Mouse (Mus musculus) erythroid progenitor cell, adult 5-6 weeks (primary cell): ENCODE results near the gene Vcpkmt. TPM values are rescaled to one million over a fixed set of nuclear protein-coding genes. Genes with fewer than 3 reads are reported as not detected.
"Not testable (repeated sequence)": the region's sequence is repeated elsewhere in the genome, so short reads cannot be mapped to it uniquely, and the experiment has no call there.

Experiments
- ATAC-seq: replicated peaks from 2 replicates; pipeline ENCODE4 v1.8.0; 2016; ENCODE audit warnings: moderate number of reproducible peaks, mild to moderate bottlenecking, moderate TSS enrichment, inconsistent platforms; ENCODE audit not compliant: poor library complexity, low FRiP score, severe bottlenecking
- total RNA-seq, 2 experiments: library from RNA; stranded (forward) in 1 of 2; stranded (reverse) in 1 of 2; fragments of 150-400 nt in 1 of 2; fragments of 186-747, 209-891 nt in 1 of 2; gene quantifications; 2 replicates each; pipeline versions ENCODE4 v1.2.3 to v1.2.4; 2015 to 2017; ENCODE audit warnings: low replicate concordance in 2 of 2

Gene Vcpkmt
- 3.8 and 5.0 TPM in 2 replicates for total RNA-seq (2015; ENCODE audit: low replicate concordance)
- total RNA-seq (2017; ENCODE audit: low replicate concordance): 1.7 TPM in 1 of 2 replicates, not detected in the other

GRCm38 (mm10) chr12:69582613-69583269 is at the start of gene Vcpkmt:
Gene Vcpkmt, minus strand, starts transcription at chr12:69583028.
- peak; percentile 99 for ATAC-seq

DNA sequence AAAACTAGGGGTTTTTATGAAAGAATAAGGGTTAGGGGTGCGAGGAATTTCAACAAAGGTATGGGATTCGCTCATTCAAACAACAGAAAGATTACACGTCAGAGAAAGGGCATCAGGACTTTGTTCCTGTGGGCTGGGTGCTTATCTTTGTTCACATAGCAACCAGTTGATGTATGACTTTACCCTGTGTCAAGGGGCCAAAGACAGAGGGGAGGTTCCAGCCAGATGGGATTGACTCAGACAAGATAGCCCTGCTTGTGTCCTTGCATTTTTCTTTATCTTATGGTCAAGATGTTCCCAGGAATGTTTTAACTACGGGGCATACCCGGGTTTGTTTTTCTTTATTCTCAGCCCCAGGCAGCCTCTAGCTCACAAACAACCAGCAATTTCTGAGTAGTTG is 35.8 kb upstream of the Vcpkmt start:
- not testable (repeated sequence) for ATAC-seq

- ATAC-seq: no peak
Observed at GRCm38 (mm10) chr12:69604367-69604766, 21.5 kb upstream of the Vcpkmt start.

- no peak for ATAC-seq
Observed at GRCm38 (mm10) chr12:69597446-69597845, 14.6 kb upstream of the Vcpkmt start.

GRCm38 (mm10) chr12:69593130-69593529 is 10.3 kb upstream of the Vcpkmt start:
- ATAC-seq: no peak

GRCm38 (mm10) chr12:69583270-69583629 is 422 bp upstream of the Vcpkmt start:
- ATAC-seq: no peak; the same call in 1 of the 2 replicates

GRCm38 (mm10) chr12:69582216-69582612 is 614 bp downstream of the Vcpkmt start:
- no peak for ATAC-seq

GRCm38 (mm10) chr12:69579623-69580022 is 3.2 kb downstream of the Vcpkmt start:
- no peak for ATAC-seq

DNA sequence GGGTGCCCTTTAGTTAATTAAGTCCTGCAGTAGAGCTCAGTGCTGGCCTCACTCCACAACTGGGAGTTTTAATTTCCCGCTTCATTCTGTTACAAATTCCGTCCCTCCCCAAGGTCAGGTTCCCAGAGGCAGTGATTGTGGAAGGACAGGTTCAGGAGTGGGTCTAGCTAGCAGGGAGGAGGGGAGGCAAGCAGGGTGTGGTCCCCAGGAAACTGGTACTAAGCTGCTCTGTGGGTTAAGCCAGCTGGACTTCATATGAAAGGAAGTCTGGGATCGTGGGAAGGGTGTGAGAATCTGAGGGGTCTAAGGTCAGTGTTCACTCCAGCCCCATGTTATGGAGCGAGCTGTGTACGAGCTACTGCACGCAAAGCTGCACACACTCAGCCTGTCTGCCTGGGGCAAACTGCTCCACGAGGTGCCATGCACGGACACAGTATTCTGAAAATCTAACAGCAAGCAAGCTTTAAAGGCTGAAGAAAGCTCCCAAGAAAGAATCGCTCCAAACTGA is 6.7 kb downstream of the Vcpkmt start:
- no peak for ATAC-seq

- peak; percentile 65; the same call in 1 of the 2 replicates for ATAC-seq
Observed at GRCm38 (mm10) chr12:69573916-69574881, 8.6 kb downstream of the Vcpkmt start.

- ATAC-seq: no peak
Observed at GRCm38 (mm10) chr12:69573271-69573670, 9.6 kb downstream of the Vcpkmt start.

DNA sequence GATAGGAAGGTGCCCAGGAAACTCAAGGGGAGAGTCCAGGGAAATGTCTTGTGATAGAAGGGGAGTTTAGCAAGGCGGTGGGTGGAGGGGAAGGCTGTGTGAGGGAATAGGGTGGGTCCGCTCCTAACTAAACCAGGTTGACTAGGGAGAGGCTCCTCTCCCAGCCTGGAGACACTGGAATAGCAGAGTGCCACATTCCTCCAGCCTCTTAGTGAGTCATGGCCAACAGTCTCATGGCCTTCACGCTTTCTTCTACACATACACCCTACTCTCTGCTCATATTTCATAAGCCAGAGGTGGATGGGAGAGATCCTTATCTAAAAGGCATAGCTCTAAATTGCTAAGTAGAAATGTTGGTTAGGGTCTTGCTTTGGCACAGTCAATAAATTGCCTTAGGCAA is 12.9 kb downstream of the Vcpkmt start:
- no peak for ATAC-seq

DNA sequence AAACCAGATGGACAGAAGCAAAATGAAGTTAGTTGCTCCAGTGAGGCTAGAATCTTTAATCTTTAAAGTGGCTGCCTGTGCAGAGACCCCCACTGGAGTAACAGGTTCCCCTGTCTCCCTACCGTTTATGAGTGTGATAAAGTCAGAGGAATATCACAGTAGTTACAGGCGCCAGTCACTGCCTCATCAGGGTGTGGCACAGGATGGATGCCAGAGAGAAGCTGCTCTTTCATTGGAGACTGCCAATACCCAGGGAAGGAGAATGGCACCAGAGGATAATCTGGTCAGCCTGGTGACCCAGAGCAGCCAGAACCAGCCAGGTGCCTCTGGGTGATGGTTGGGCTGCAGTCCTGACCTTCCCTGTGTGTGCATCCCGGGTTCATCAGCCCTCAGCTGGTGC is 14.6 kb downstream of the Vcpkmt start:
- ATAC-seq: no peak

DNA sequence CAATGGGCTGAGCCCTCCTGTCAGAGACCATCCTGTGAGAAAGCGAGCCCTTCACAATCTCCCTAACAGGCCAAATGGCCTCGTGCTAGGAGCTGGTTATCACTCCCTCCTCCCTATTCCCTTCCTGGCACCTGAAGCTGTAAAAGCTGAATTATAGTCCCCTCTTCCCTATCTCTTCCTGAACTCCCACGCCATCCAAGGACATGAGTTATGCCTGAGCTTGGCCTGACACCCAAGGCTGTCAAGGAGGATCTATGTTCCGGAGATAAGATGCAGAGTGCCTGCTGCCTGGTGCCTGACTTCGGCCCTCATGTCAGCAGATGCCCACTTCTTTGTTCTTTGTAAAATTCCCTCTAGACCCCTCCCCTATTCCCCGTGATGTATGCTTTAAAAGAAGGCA is 21.8 kb downstream of the Vcpkmt start:
- not testable (repeated sequence) for ATAC-seq

GRCm38 (mm10) chr12:69556221-69556861 is 26.5 kb downstream of the Vcpkmt start:
- no peak for ATAC-seq

- no peak for ATAC-seq
Observed at GRCm38 (mm10) chr12:69545456-69546178, 37.2 kb downstream of the Vcpkmt start.

DNA sequence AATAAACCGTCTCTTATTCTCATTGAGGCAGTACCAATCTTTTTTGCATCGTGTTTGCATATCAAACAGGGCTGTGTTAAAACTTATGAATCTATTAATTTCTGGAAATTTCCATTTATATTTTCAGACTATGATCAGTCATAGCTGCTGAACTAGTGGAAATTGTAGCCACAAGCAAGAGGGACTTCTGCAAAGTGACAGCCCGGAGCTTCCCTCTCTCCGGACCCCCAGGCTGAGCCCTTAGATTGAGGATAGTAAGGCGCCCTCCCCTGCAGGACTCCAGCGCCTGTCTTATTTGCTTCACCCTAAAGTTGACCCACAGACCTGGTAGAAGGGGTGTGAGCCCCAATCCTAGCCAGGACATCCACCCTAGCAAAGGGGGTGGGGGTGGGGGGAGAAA is 37.8 kb downstream of the Vcpkmt start:
- no peak for ATAC-seq

- ATAC-seq: no peak
Observed at GRCm38 (mm10) chr12:69544562-69544961, 38.3 kb downstream of the Vcpkmt start.

- ATAC-seq: no peak
Observed at GRCm38 (mm10) chr12:69542376-69542775, 40.5 kb downstream of the Vcpkmt start.

GRCm38 (mm10) chr12:69541663-69542062 is 41.2 kb downstream of the Vcpkmt start:
- no peak for ATAC-seq
